Mouse (Mus musculus): ENCODE results near the gene Bmf. TPM values are rescaled to one million over a fixed set of nuclear protein-coding genes. Genes with fewer than 3 reads are reported as not detected.
A peak's percentile ranks its signal among the peaks of the same experiment; 100 is the strongest.
"Not testable (repeated sequence)": the region's sequence is repeated elsewhere in the genome, so short reads cannot be mapped to it uniquely, and the experiment has no call there.

Bmf gene
- polyA plus RNA-seq, 1 experiment from 2014 or later = 6.0 TPM

DNA sequence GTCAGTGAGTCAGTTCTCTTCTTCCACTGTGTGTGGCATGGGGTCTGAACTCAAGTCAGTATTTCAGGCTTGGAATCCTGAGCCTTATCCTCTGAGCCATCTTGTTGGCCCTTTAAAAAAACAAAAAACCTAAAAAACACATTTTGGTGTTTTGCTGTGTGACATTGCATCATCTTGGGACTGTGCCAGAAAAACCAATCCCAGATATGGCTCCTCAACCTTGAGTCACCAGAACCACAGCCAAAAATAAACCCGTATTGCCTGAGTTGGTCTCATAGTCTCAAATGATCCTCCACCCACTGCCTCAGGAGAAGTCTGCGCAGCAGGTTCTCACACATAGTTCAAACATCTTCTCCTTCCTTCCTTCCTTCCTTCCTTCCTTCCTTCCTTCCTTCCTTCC lies 21.5 kb upstream of the Bmf start:
- DNase-seq (ENCODE audit: low spot score) = no peak
- H3K4me2 ChIP-seq (ENCODE audit: low read depth, low read length, severe bottlenecking) = no peak overlapping the region
- no peak overlapping the region for H3K9ac ChIP-seq (ENCODE audit: low read length)
- 85% methylated on average over 2 of the region's 2 CpGs for WGBS
- H3K36me3 ChIP-seq (ENCODE audit: control insufficient read depth, insufficient read depth, low read length) = no peaks in the 10 kb centered on the region
- no peak overlapping the region for H3K27ac ChIP-seq (ENCODE audit: low read depth, low read length)
- no peaks in the 10 kb centered on the region for H3K9me3 ChIP-seq (ENCODE audit: control insufficient read depth, low read length)
- no peaks in the 10 kb centered on the region for H3K27me3 ChIP-seq (ENCODE audit: control insufficient read depth, insufficient read depth, low read length)
- no peaks in the 10 kb centered on the region for H3K4me1 ChIP-seq (replicated peaks; ENCODE audit: control insufficient read depth, insufficient read depth, low read length)
- no peak overlapping the region for H3K4me3 ChIP-seq (ENCODE audit: low read depth, low read length)
- ATAC-seq (replicated peaks; ENCODE audit: low FRiP score) = no peak

GRCm38 (mm10) chr2:118567179-118567578 lies 17.7 kb upstream of the Bmf start:
- Histone ChIP-seq H3K9ac (ENCODE audit: low read length) (no peak overlapping the region), H3K9me3 (ENCODE audit: control insufficient read depth, low read length) (no peaks in the 10 kb centered on the region), H3K27ac (ENCODE audit: low read depth, low read length) (no peak overlapping the region), H3K4me3 (ENCODE audit: low read depth, low read length) (no peak overlapping the region), H3K27me3 (ENCODE audit: control insufficient read depth, insufficient read depth, low read length) (no peaks in the 10 kb centered on the region), H3K4me1 (replicated peaks; ENCODE audit: control insufficient read depth, insufficient read depth, low read length) (no peaks in the 10 kb centered on the region), H3K4me2 (ENCODE audit: low read depth, low read length, severe bottlenecking) (no peak overlapping the region), H3K36me3 (ENCODE audit: control insufficient read depth, insufficient read depth, low read length) (no peaks in the 10 kb centered on the region)
- DNase-seq (ENCODE audit: low spot score) (no peak), ATAC-seq (replicated peaks; ENCODE audit: low FRiP score) (no peak)
- 88% methylated on average over 8 of the region's 8 CpGs for WGBS

DNA sequence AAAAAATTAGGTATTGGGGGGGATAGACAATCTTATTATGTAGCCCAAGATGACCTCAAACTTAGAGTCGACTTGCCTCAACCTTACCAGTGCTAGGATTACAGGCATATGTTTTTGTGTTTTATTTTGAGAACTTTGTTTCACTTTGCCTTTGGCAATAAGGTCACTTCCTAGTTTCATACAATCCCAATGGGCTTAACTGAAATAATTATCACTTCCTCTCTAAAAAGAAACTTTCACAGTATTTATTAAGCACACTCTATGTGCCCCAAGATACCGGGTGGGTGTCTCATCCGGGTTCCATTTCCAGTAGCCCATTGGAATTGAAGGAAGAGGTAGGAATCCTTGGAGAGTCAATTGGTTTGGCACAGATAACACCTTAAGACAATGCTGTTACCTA lies 12.9 kb upstream of the Bmf start:
- Histone ChIP-seq H3K27me3 (ENCODE audit: control insufficient read depth, insufficient read depth, low read length) (no peaks in the 10 kb centered on the region), H3K27ac (ENCODE audit: low read depth, low read length) (no peak overlapping the region), H3K36me3 (ENCODE audit: control insufficient read depth, insufficient read depth, low read length) (no peaks in the 10 kb centered on the region), H3K4me1 (replicated peaks; ENCODE audit: control insufficient read depth, insufficient read depth, low read length) (no peaks in the 10 kb centered on the region), H3K4me2 (ENCODE audit: low read depth, low read length, severe bottlenecking) (no peak overlapping the region), H3K9me3 (ENCODE audit: control insufficient read depth, low read length) (no peaks in the 10 kb centered on the region), H3K4me3 (ENCODE audit: low read depth, low read length) (no peak overlapping the region), H3K9ac (ENCODE audit: low read length) (no peak overlapping the region)
- ATAC-seq (replicated peaks; ENCODE audit: low FRiP score) (no peak), DNase-seq (ENCODE audit: low spot score) (no peak)
- 92% methylated on average over 3 of the region's 3 CpGs for WGBS

DNA sequence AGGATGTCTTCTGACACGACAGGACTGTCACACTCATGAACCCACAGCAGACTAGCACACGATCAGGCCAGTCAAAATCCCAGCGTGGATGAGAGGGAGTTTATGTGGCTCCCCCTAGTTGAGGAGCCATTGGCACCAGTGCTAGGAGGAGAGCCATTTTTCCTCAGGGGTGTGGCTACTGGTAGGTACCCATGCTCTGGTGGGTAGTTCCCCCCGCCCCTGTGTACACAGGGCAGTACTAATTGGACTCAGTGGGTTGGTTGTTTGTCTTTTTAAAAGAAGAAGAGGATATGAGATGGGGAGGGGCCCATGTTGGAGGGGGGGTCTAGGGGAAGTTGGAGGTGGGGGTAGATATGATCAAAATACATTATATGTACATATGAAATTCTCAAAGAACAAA lies 12.5 kb upstream of the Bmf start:
- Histone ChIP-seq H3K9me3 (ENCODE audit: control insufficient read depth, low read length) (no peaks in the 10 kb centered on the region), H3K27ac (ENCODE audit: low read depth, low read length) (no peak overlapping the region), H3K4me3 (ENCODE audit: low read depth, low read length) (no peak overlapping the region), H3K27me3 (ENCODE audit: control insufficient read depth, insufficient read depth, low read length) (no peaks in the 10 kb centered on the region), H3K4me2 (ENCODE audit: low read depth, low read length, severe bottlenecking) (no peak overlapping the region), H3K9ac (ENCODE audit: low read length) (no peak overlapping the region), H3K36me3 (ENCODE audit: control insufficient read depth, insufficient read depth, low read length) (no peaks in the 10 kb centered on the region), H3K4me1 (replicated peaks; ENCODE audit: control insufficient read depth, insufficient read depth, low read length) (no peaks in the 10 kb centered on the region)
- 83% methylated on average over 4 of the region's 4 CpGs for WGBS
- DNase-seq (ENCODE audit: low spot score) (no peak), ATAC-seq (replicated peaks; ENCODE audit: low FRiP score) (no peak)

DNA sequence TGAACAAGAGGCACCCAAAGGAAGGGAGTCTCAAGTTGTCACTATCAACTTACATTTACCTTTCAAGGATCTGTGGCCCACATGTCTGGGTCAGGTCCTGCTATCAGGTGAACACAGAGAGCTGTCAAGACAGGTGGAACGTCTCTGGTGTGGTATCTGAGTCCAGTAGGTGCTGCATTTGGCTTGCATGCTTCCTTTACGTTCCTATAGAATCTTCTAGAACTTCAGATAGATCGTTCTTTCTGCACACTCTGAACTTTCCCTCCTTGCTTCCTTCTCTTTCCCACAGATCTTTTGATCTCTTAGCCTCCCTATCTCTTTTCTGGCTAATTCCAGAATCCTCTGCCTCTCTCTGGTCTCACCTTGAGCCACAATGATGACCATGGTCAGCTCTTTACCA lies 8.9 kb upstream of the Bmf start:
- WGBS = 89% methylated on average over 3 of the region's 3 CpGs
- Histone ChIP-seq H3K4me1 (replicated peaks; ENCODE audit: control insufficient read depth, insufficient read depth, low read length) (no peaks in the 10 kb centered on the region), H3K9me3 (ENCODE audit: control insufficient read depth, low read length) (no peaks in the 10 kb centered on the region), H3K27ac (ENCODE audit: low read depth, low read length) (no peak overlapping the region), H3K27me3 (ENCODE audit: control insufficient read depth, insufficient read depth, low read length) (no peaks in the 10 kb centered on the region), H3K9ac (ENCODE audit: low read length) (no peak overlapping the region), H3K4me3 (ENCODE audit: low read depth, low read length) (no peak overlapping the region), H3K4me2 (ENCODE audit: low read depth, low read length, severe bottlenecking) (no peak overlapping the region), H3K36me3 (ENCODE audit: control insufficient read depth, insufficient read depth, low read length) (no peaks in the 10 kb centered on the region)
- ATAC-seq (replicated peaks; ENCODE audit: low FRiP score) (no peak), DNase-seq (ENCODE audit: low spot score) (no peak)

- H3K27me3 ChIP-seq (ENCODE audit: control insufficient read depth, insufficient read depth, low read length); H3K27ac ChIP-seq (ENCODE audit: low read depth, low read length); H3K4me1 ChIP-seq (replicated peaks; ENCODE audit: control insufficient read depth, insufficient read depth, low read length); H3K36me3 ChIP-seq (ENCODE audit: control insufficient read depth, insufficient read depth, low read length); H3K9me3 ChIP-seq (ENCODE audit: control insufficient read depth, low read length): not testable (repeated sequence)
- ATAC-seq (replicated peaks; ENCODE audit: low FRiP score) (peak; percentile 37; the same call in 1 of the 2 replicates), DNase-seq (ENCODE audit: low spot score) (peak; percentile 44)
- 54% methylated on average over 14 of the region's 17 CpGs for WGBS
- H3K4me2 ChIP-seq (ENCODE audit: low read depth, low read length, severe bottlenecking) = peak overlapping the region; percentile 50
- H3K4me3 ChIP-seq (ENCODE audit: low read depth, low read length) = peak overlapping the region; percentile 29
- H3K9ac ChIP-seq (ENCODE audit: low read length) = peak overlapping the region; percentile 37; the same call in 1 of the 2 replicates
Observed at GRCm38 (mm10) chr2:118554356-118554990, 5.0 kb upstream of the Bmf start.

DNA sequence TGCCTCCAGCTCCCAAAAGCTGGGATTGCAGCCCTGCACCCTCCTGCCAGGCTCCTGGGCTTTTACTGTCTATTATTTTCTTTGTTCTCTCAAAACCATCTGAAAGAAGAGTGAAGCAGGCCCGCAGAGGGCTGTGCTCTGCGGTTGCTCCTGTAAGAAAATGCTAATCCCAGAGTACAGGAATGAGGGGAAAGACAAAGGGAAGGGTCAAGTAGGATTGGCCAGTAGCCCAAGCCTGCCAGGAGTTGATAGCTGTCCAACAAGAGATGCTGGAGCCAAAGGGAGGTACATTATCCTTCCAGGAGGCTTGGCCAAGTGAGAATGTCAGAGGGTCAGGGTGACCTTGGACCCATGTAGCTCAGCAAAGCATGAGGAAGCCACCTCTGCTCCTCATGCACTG lies 2.1 kb upstream of the Bmf start:
- no peak for ATAC-seq (replicated peaks; ENCODE audit: low FRiP score)
- Histone ChIP-seq H3K4me3 (ENCODE audit: low read depth, low read length) (no peak overlapping the region), H3K27ac (ENCODE audit: low read depth, low read length) (no peak overlapping the region), H3K4me1 (replicated peaks; ENCODE audit: control insufficient read depth, insufficient read depth, low read length) (peaks cover 7% of the 10 kb centered on the region), H3K9ac (ENCODE audit: low read length) (no peak overlapping the region), H3K9me3 (ENCODE audit: control insufficient read depth, low read length) (no peaks in the 10 kb centered on the region), H3K4me2 (ENCODE audit: low read depth, low read length, severe bottlenecking) (no peak overlapping the region), H3K36me3 (ENCODE audit: control insufficient read depth, insufficient read depth, low read length) (no peaks in the 10 kb centered on the region), H3K27me3 (ENCODE audit: control insufficient read depth, insufficient read depth, low read length) (peaks cover 3% of the 10 kb centered on the region)
- WGBS = 55% methylated on average over 2 of the region's 2 CpGs
- DNase-seq (ENCODE audit: low spot score) = no peak

- Histone ChIP-seq H3K27me3 (ENCODE audit: control insufficient read depth, insufficient read depth, low read length) (peaks cover 3% of the 10 kb centered on the region), H3K4me1 (replicated peaks; ENCODE audit: control insufficient read depth, insufficient read depth, low read length) (peaks cover 7% of the 10 kb centered on the region), H3K4me2 (ENCODE audit: low read depth, low read length, severe bottlenecking) (peak overlapping the region; percentile 92), H3K36me3 (ENCODE audit: control insufficient read depth, insufficient read depth, low read length) (no peaks in the 10 kb centered on the region), H3K27ac (ENCODE audit: low read depth, low read length) (no peak overlapping the region), H3K9me3 (ENCODE audit: control insufficient read depth, low read length) (no peaks in the 10 kb centered on the region), H3K4me3 (ENCODE audit: low read depth, low read length) (peak overlapping the region; percentile 68), H3K9ac (ENCODE audit: low read length) (peak overlapping the region; percentile 74)
- ATAC-seq (replicated peaks; ENCODE audit: low FRiP score) (peak; percentile 6), DNase-seq (ENCODE audit: low spot score) (peak; percentile 61)
- under 1% methylated on average over 18 of the region's 18 CpGs for WGBS
Observed at GRCm38 (mm10) chr2:118548421-118549221, 866 bp downstream of the Bmf start.
